Mouse (Mus musculus) urinary bladder, postnatal 4 days (tissue): ENCODE measurements around the gene Nhlrc3.

Experiments used
- DNase-seq, 2 experiments: peaks; one replicate each; pipeline ENCODE4 v3.0.0; 2021 to 2022; ENCODE audit warnings: low spot score in 2 of 2

Gene Nhlrc3

GRCm38 (mm10) chr3:53463046-53463764 is at the start of gene Nhlrc3, which contains the start of gene Proser1:
Nhlrc3 (minus strand) TSS chr3:53463332.
Proser1 (plus strand) TSS chr3:53463666.
- peak; percentile 94 for DNase-seq

- DNase-seq, result no peak
Observed at GRCm38 (mm10) chr3:53502428-53502827, 39.3 kb upstream of the Nhlrc3 start.

- no peak for DNase-seq
Observed at GRCm38 (mm10) chr3:53498351-53498905, 35.3 kb upstream of the Nhlrc3 start.

GRCm38 (mm10) chr3:53488353-53488752 is 25.2 kb upstream of the Nhlrc3 start, which contains the start of gene Stoml3:
Stoml3 (plus strand) TSS chr3:53488653.
- no peak for DNase-seq

GRCm38 (mm10) chr3:53486996-53487576 is 24.0 kb upstream of the Nhlrc3 start:
- no peak for DNase-seq

- DNase-seq, result no peak
Observed at GRCm38 (mm10) chr3:53486561-53486960, 23.4 kb upstream of the Nhlrc3 start.

GRCm38 (mm10) chr3:53483414-53484059 is 20.4 kb upstream of the Nhlrc3 start:
- no peak for DNase-seq

GRCm38 (mm10) chr3:53478419-53479046 is 15.4 kb upstream of the Nhlrc3 start:
- DNase-seq, result no peak

GRCm38 (mm10) chr3:53477468-53477867 is 14.3 kb upstream of the Nhlrc3 start:
- DNase-seq, result peak in 1 of 2 experiments; percentile 65

GRCm38 (mm10) chr3:53475889-53476288 is 12.8 kb upstream of the Nhlrc3 start:
- DNase-seq, result no peak

GRCm38 (mm10) chr3:53474179-53474578 is 11.0 kb upstream of the Nhlrc3 start:
- no peak for DNase-seq

GRCm38 (mm10) chr3:53472061-53472460 is 8.9 kb upstream of the Nhlrc3 start:
- DNase-seq, result no peak

- no peak for DNase-seq
Observed at GRCm38 (mm10) chr3:53469650-53470049, 6.5 kb upstream of the Nhlrc3 start.

GRCm38 (mm10) chr3:53467356-53467755 is 4.2 kb upstream of the Nhlrc3 start:
- DNase-seq, result no peak

- no peak for DNase-seq
Observed at GRCm38 (mm10) chr3:53466481-53466880, 3.3 kb upstream of the Nhlrc3 start.

- DNase-seq, result no peak
Observed at GRCm38 (mm10) chr3:53465330-53465729, 2.2 kb upstream of the Nhlrc3 start.

GRCm38 (mm10) chr3:53464146-53464698 is 1.1 kb upstream of the Nhlrc3 start:
- DNase-seq, result no peak

GRCm38 (mm10) chr3:53463765-53464114 is 608 bp upstream of the Nhlrc3 start:
- DNase-seq, result no peak

GRCm38 (mm10) chr3:53462701-53463045 is 459 bp downstream of the Nhlrc3 start:
- no peak for DNase-seq

- DNase-seq, result no peak
Observed at GRCm38 (mm10) chr3:53460106-53460505, 3.0 kb downstream of the Nhlrc3 start.

- no peak for DNase-seq
Observed at GRCm38 (mm10) chr3:53457750-53458149, 5.4 kb downstream of the Nhlrc3 start.

GRCm38 (mm10) chr3:53454984-53455383 is 8.1 kb downstream of the Nhlrc3 start:
- DNase-seq, result no peak
